Mouse (Mus musculus) thymus, adult 2 months (tissue): Measurements from ENCODE around the gene Gm42906.

ENCODE experiments used
- CTCF ChIP-seq: fragments of 200-500 bp; IDR thresholded peaks from 2 replicates; pipeline ENCODE4 v1.5.1; 2012; ENCODE audit warnings: mild to moderate bottlenecking, control low read depth, low read length, moderate library complexity, borderline replicate concordance; ENCODE audit not compliant: control insufficient read depth, poor library complexity, insufficient read depth; ENCODE audit errors: extremely low read depth
- POLR2A ChIP-seq: fragments of 200-500 bp; IDR thresholded peaks from 2 replicates; pipeline ENCODE4 v1.6.1; 2012; ENCODE audit warnings: mild to moderate bottlenecking, low read length, control low read depth, moderate library complexity; ENCODE audit not compliant: control insufficient read depth, poor library complexity, insufficient read depth; ENCODE audit errors: extremely low read depth

DNA sequence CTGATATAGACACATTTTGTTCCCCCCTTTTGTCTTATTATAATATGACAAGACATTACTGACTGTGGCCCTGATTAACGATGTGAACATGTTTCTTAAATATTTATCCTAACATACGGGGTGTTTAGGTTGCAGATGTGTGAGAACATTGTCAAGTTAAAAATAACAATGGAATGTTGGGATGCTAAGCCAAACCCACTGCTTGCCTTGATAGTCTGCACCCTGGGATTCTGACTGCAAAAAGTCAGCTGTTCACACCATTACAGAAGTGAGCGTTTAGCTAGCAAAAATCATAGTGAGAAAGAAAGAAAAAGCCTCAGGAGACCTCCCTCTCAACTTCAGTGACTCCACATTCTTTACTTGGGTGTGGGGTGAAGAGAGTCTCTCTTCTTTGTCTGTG, 1.5 kb downstream of the Gm42906 start:
- TF ChIP-seq CTCF (no peak), POLR2A (no peak)
